Mouse (Mus musculus) heart, adult 11 months (tissue): Measurements from ENCODE around the gene Cotl1.

Experiments used
- DNase-seq: peaks from one replicate; pipeline ENCODE4 v3.0.0; 2022

Cotl1 gene

GRCm38 (mm10) chr8:119816219-119816618 is 24.1 kb downstream of the Cotl1 start:
- DNase-seq, result peak; percentile 97

- DNase-seq, result peak; percentile 96
Observed at GRCm38 (mm10) chr8:119812650-119813431, 27.5 kb downstream of the Cotl1 start.

- peak; percentile 93 for DNase-seq
Observed at GRCm38 (mm10) chr8:119811925-119812324, 28.4 kb downstream of the Cotl1 start.

GRCm38 (mm10) chr8:119810953-119811499 is 29.3 kb downstream of the Cotl1 start:
- DNase-seq, result no peak

DNA sequence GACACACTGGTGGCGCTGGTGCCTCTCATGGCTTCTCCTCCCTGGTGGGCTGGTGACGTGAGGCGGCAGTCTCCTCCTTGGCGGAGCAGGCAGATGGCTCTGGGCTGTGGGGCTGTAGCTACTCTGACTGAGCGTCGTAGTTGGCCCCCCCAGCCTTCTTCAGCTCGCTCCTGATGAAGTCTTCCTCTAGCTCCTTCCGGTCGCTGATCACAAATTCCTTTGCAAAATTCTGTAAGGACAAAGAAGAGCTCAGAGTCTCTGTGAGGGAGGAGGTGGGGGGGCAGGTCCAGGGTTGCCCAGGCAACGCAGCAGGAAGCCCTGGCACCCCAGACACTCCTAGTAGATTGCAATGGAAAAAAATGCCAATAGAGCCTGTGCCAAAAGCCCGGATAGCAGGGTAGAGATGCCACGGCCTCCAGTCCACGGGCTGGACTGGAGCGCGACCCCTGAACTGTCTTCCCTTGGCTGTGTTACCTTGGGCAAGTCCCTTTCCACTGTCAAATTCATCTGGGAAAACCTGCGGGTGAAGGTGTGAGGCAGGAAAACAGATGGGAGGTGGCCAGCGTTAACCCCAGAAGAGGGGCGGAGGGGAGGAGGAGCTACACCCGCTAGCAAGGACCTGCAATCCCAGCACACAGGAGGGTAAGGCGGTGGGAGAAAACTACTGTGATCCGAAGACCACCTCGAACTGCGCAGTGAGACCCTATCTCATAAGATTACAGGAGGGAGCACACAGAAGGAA is 30.0 kb downstream of the Cotl1 start:
- no peak for DNase-seq

DNA sequence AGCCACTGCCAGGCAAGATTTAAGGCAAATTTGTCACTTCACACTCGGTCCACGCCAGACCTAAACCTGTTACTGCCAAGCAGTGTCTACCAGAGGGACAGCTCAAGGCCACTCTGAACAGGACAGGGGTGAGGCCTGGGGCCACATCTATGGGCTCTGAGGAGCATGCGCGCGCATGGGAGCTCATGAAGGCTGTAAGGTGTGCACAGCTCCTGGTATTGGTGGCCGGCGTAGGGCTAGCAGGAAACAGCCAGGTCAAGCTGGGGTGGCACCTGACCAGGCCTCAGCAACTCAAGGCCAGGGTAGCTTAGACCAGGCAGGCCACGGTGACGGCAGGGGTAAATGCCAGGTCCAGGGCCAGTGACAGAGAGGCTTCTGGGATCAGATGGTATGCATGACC is 30.7 kb downstream of the Cotl1 start:
- no peak for DNase-seq

DNA sequence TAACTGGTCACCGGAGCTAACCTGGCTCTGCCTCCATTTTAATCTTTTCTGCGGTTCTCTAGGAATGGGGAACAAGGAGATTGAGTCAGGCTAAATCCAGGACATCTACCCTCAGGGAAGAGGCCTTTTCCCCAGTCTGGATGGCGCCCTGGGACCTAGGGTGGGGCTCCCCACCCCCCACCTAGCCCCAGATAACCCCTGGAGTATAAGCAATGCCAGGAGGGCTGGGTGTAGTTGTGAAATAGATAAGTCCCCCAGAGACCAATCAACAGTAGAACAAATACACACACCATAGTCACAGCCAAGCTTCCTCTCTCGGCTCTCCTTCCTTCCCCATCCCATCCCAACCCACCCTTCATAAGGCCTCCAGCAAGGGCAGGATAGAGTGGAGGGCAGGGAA is 32.7 kb downstream of the Cotl1 start:
- DNase-seq, result no peak

GRCm38 (mm10) chr8:119806422-119807263 is 33.7 kb downstream of the Cotl1 start:
- no peak for DNase-seq

DNA sequence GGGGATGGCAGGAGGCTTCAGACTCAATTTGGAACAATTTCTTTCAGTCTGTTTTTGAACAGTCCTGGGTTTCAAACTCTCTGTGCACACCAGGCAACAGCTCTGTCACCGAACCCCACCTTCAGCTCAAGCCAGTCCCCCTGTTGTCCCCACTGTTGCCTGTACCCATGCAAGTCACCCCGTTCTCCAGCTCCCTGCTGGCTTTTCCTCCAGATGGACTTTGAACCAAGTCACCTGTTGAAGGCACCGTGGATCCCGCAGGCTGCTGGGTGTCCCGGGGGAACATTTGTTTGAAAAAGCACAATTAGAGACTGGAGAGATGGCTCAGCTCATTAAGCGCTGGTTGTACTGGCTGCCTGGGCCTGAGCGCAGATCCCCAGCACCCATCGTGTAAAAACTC is 35.1 kb downstream of the Cotl1 start:
- DNase-seq, result no peak

DNA sequence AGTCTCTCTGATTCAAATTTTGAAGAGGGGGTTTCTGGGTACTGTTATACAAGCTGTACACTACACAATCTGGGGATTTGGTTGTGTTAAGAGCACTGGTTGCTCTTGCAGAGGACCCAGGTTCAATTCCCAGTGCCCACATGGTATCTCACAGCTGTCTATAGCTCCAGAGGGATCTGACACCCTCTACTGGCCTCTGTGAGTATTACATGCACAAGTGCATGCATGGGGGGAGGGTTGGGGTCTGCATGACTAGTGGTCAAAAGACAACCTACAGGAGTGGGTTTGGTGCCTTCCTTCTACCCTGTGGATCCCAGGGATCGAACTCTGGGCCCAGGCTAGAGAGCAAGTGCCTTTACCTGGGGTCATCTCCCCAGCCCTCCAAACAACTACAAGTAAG is 37.8 kb downstream of the Cotl1 start:
- no peak for DNase-seq

- no peak for DNase-seq
Observed at GRCm38 (mm10) chr8:119801168-119801567, 39.2 kb downstream of the Cotl1 start.

- no peak for DNase-seq
Observed at GRCm38 (mm10) chr8:119798965-119799264, 41.4 kb downstream of the Cotl1 start.

DNA sequence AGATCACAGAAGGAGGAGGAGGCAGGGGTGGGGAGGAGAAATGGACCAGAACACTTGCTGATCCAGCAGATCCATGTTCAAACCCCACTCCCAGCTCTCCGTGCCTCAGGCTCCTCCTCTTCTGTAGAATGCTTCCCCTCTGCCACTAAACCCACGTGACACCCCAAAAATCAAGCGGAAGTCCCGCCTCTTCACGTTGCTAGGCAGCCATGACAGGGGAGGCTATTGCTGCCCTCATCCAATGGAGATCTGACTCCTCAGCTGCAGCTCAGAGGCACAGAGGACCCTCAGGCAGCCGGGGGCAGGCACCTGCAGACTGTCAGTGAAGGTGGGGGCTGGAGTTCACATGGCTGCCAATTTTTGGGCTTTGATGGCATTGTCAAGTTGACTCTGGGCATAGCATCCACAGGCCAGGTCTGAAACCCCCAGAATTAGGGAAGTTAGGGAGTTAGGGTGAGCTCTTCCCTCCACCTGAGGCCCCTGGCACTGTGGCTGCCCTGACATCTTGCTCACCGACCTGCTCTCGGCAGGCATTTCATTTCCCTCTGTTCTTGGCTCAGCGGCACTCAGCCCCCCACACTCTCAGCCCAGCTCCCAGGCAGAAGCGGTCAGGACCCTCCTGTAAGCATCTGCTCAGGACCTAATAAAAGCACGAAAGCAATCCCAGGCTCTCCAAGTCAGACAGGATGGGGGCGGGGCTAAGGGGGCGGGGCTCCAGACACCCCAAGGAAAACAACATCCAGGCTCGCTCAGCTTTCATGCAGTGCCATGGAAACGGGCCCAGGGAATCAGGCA is 42.0 kb downstream of the Cotl1 start:
- DNase-seq, result peak; percentile 98

GRCm38 (mm10) chr8:119795651-119796050 is 44.7 kb downstream of the Cotl1 start:
- DNase-seq, result no peak

- no peak for DNase-seq
Observed at GRCm38 (mm10) chr8:119794689-119795088, 45.7 kb downstream of the Cotl1 start.

DNA sequence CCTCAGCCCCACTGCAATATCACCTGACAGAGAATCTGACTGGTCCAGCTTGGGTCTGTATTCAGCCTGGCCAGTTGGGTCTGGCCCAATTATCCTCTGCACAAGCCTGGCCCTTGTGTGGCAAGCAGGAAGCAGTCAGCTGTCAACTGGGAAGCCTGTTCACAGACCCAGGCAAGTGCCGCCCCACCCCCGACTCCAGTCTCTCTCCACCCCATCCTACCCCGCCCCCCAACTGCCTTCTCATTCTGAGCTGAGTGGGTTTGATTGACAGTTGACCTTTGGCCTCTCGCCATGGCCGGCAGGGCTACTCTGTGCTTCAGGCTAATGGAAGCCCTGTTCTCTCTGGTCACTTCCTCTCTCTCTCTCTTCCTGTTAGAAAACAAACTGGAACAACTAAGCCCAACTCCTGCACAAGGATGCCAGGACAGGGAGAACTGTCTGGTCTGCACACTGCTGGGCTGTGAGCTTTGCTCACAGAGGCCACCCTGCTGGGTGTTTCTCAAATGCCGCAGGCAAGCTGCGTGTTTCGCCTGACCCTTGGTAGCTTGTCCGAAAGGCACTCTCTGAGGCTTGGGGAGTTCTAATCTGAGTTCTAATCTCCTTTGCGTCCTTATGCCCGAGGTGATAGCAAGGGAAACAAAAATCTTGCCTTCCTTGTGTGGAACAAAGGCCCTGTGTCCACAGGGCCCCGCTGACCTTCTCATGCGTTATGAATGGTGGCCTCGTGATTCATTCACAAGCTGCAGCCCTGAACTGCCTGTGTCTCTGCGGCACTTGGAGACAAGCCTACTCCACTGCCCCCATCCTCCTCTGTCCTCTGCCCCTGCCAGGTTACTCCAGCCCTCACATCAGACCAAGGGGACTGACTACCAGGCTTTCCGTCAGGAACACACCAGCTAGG is 48.3 kb downstream of the Cotl1 start:
- peak; percentile 95 for DNase-seq

- DNase-seq, result no peak
Observed at GRCm38 (mm10) chr8:119789581-119789980, 50.8 kb downstream of the Cotl1 start.

DNA sequence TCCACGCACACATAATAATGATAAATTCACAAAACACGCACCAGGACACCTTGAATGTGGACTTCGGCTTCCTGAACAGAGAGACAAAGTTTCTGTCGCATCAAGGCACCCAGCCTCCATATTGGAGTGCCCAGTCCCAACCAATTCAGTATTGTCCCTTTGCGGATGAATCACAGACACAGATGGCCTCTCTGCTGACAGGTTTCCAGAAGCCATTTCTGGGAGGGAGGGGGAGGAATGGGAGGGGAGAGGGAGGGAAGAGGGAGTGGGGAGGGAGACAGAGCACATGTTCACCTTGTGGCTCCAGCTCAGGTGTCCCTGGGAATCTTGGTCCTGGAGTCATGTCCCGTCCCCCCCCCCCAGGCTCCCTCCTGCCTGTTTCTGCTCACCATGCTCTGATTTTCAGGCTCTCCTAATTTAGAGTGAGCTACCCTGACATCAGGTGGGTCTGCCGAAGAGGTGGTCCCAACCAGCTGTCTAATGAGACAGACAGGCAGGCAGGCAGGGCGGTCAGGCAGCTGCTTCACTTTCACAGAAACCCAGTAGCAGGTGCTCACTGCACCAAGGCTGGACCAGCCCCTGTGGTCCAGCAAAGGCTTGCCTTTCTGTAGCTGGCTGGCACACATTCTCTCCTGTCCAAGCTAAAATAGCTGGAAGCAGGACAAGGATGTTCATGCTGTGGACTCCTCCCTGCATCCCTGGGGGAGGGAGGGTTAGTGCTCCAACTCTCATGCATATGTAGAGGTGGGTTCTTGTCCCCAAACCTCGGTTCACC is 51.5 kb downstream of the Cotl1 start:
- no peak for DNase-seq

- no peak for DNase-seq
Observed at GRCm38 (mm10) chr8:119787341-119787740, 53.0 kb downstream of the Cotl1 start.

DNA sequence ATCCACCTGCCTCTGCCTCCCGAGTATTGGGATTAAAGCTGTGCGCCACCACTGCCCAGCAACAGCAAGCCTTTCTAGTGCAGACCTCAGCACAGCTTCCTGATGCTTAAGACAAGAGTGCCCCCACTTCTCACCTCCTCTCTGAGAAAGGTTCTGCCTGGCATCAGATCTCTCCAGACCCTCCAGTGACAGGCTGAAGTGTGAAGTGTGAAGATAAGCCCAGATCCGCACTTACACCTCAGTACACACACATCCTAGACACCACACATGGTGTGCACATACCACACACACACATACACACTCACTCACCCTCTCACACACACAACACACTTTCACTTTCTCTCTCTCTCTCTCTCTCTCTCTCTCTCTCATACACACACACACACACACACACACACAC is 53.5 kb downstream of the Cotl1 start:
- no peak for DNase-seq
